Mouse (Mus musculus) stomach, postnatal 0 days (tissue): ENCODE measurements around the gene Mical2. TPM values are rescaled to one million over a fixed set of nuclear protein-coding genes. Genes with fewer than 3 reads are reported as not detected.
A peak's percentile ranks its signal among the peaks of the same experiment; 100 is the strongest.

ENCODE experiments used
- ATAC-seq: fragments of 200-750 bp; cut with Nextera tagmentation; 2 replicates; pipeline ENCODE4 v1.8.0; 2017; ENCODE audit not compliant: low FRiP score, low TSS enrichment
- DNase-seq: peaks from one replicate; pipeline ENCODE4 v3.0.0-alpha.2; 2016; ENCODE audit warnings: low spot score
- H3K27ac ChIP-seq: fragments of 300-500 bp; sonication (generic); replicated peaks from 2 replicates; pipeline ENCODE4 v1.5.1; 2014; ENCODE audit warnings: mild to moderate bottlenecking, control low read depth
- H3K27me3 ChIP-seq: fragments of 300-500 bp; sonication (generic); 2 replicates; pipeline ENCODE4 v1.6.1; 2014; ENCODE audit warnings: low read length; ENCODE audit not compliant: control insufficient read depth, insufficient read depth
- H3K36me3 ChIP-seq: fragments of 300-500 bp; sonication (generic); 2 replicates; pipeline ENCODE4 v1.6.1; 2014; ENCODE audit warnings: low read length, mixed read lengths; ENCODE audit not compliant: control insufficient read depth, insufficient read depth
- H3K4me1 ChIP-seq: fragments of 300-500 bp; sonication (generic); replicated peaks from 2 replicates; pipeline ENCODE4 v1.6.1; 2014; ENCODE audit warnings: antibody characterized with exemption; ENCODE audit not compliant: control insufficient read depth, insufficient read depth
- H3K4me2 ChIP-seq: fragments of 300-500 bp; sonication (generic); replicated peaks from 2 replicates; pipeline ENCODE4 v1.6.1; 2014; ENCODE audit warnings: low read depth, mild to moderate bottlenecking, control low read depth, moderate library complexity
- H3K4me3 ChIP-seq: fragments of 300-500 bp; sonication (generic); 2 replicates; pipeline ENCODE4 v1.5.1; 2014; ENCODE audit warnings: low read depth, low read length, control low read depth
- H3K9ac ChIP-seq: fragments of 300-500 bp; sonication (generic); 2 replicates; pipeline ENCODE4 v1.6.1; 2014; ENCODE audit warnings: mild to moderate bottlenecking, low read length, control low read depth, mixed read lengths
- H3K9me3 ChIP-seq: fragments of 300-500 bp; sonication (generic); 2 replicates; pipeline ENCODE4 v1.6.1; 2016; ENCODE audit warnings: low read length; ENCODE audit not compliant: control insufficient read depth
- CTCF ChIP-seq: IDR thresholded peaks from 2 replicates; pipeline ENCODE4 v1.5.1; 2016; ENCODE audit warnings: antibody characterized with exemption, low read depth, mild to moderate bottlenecking, moderate library complexity
- EP300 ChIP-seq: optimal IDR thresholded peaks from 2 replicates; pipeline ENCODE3; 2016; ENCODE audit warnings: antibody characterized with exemption
- WGBS: fragments of 180-500 bp; shearing (Covaris S2); extraction: QIAGEN DNeasy Blood & Tissue Kit; methylation state at CpG from one replicate; pipeline ENCODE4 v1.1.7; 2014; 5-methylcytosine and 5-hydroxymethylcytosine counted together
- polyA plus RNA-seq: library from polyadenylated mRNA; unstranded; fragments of >200 nt; fragmentation: Nextera tagmentation; extraction: Ambion mirVana; gene quantifications from 2 replicates; pipeline ENCODE4 v1.2.1, GENCODE M21; 2015

Gene Mical2
- polyA plus RNA-seq, 1 experiment from 2014 or later = 8.4 TPM

DNA sequence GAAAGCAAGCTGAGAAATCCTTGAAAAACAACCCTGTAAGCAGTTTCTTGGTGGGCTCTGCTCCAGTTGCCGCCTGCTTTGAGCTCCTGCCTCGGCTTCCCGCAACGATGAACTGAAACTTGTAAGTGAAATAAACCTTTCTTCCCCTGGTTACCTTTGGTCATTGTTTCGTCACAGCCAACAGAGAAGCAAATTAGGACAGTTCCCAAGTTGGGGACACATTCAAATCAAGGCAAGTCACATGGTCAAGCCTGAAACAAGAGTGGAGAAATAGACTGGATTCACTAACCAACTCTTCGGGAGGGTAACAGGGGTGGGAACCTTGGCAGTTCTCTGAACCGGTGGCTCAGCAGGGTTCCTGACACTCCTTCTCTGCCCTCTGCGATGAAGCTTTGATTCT, 28.2 kb upstream of the Mical2 start:
- 71% methylated on average over 8 of the region's 8 CpGs for WGBS
- DNase-seq (no peak), ATAC-seq (no peak)
- Histone ChIP-seq H3K36me3 (no peaks in the 10 kb centered on the region), H3K4me1 (0 out of 2 replicates have a peak, but pooled peaks cover 1% of the 10 kb centered on the region), H3K9me3 (no peaks in the 10 kb centered on the region), H3K4me3 (no peak overlapping the region), H3K27ac (no peak overlapping the region), H3K27me3 (no peaks in the 10 kb centered on the region), H3K9ac (no peak overlapping the region), H3K4me2 (no peak overlapping the region)
- TF ChIP-seq EP300 (no peak), CTCF (no peak)

DNA sequence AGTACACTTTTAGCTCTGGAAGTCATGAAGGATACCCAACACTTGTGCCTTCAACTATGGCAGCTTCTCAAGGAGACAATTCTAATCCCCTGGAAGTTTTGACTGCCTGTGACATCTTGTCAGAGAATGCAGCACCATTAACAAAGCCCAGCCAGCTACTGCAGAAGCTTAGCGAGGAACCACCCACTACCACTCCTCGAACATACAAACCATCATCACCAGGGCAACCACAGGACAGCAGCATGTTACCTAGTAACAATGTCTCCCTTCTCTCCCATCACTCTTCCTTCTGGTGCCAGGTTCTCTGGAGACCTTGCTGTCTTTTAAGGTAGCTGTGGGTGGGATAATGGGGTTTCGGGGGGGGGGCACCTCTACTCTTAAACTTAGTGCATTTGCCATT, 26.3 kb upstream of the Mical2 start:
- Histone ChIP-seq H3K27me3 (no peaks in the 10 kb centered on the region), H3K4me3 (no peak overlapping the region), H3K4me2 (no peak overlapping the region), H3K9ac (no peak overlapping the region), H3K9me3 (no peaks in the 10 kb centered on the region), H3K27ac (no peak overlapping the region), H3K36me3 (no peaks in the 10 kb centered on the region), H3K4me1 (peaks cover 6% of the 10 kb centered on the region)
- TF ChIP-seq EP300 = no peak
- TF ChIP-seq CTCF = no peak
- DNase-seq (no peak), ATAC-seq (no peak)
- WGBS = 60% methylated on average over 3 of the region's 3 CpGs

DNA sequence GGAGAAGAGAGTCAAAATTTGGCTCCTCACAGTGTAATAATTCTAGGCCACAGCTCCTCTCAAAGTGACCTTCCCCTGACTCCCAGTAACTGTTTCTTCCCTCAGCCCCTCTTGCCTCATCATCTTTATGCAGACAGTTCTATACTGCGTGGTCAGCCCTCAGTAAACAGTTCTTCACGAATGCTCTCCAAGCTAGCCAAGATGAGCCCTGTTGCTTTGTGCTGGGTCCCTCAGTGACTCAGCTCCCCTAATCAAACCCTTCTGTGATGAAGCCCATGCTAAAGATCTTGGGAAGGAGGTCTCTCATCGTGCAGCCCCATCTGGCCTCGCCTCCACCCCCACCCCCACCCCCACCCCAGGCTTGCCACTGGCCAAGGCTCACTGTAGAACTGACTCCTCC, 24.9 kb upstream of the Mical2 start:
- WGBS = 44% methylated on average over 4 of the region's 4 CpGs
- ATAC-seq (no peak), DNase-seq (no peak)

DNA sequence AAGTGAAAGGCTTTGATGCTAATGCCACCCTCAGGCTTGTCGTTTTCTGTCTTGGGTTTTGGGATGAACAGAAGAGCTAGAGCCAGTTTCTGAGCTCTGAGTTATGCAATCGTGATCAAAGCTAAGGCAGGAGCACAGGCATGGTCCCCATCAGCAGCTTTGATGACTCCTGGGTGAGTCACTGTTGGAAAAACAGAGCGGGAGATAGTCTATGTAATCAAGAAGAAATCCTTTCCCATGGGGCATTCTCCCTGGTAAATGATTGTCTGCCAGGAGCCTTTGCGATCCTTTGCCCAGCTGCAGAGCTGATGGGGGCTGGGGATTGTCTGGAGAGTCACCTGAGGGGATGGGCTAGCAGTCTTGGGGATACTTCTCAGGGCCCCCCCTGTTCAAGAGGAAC, 23.5 kb upstream of the Mical2 start:
- Histone ChIP-seq H3K4me3 (no peak overlapping the region), H3K27ac (peak overlapping the region; percentile 18; the same call in 1 of the 2 replicates), H3K9ac (no peak overlapping the region), H3K36me3 (no peaks in the 10 kb centered on the region), H3K9me3 (no peaks in the 10 kb centered on the region), H3K4me1 (peaks cover 6% of the 10 kb centered on the region), H3K4me2 (no peak overlapping the region), H3K27me3 (no peaks in the 10 kb centered on the region)
- WGBS = 25% methylated on average over 4 of the region's 4 CpGs
- DNase-seq = peak; percentile 45
- TF ChIP-seq EP300 (no peak), CTCF (no peak)
- ATAC-seq = peak; percentile 63

More for the DNA sequence above, 24.9 kb upstream of the Mical2 start:
- no peaks in the 10 kb centered on the region for H3K9me3 ChIP-seq
- peaks cover 6% of the 10 kb centered on the region for H3K4me1 ChIP-seq
- no peak overlapping the region for H3K4me3 ChIP-seq
- no peaks in the 10 kb centered on the region for H3K27me3 ChIP-seq
- H3K9ac ChIP-seq = no peak overlapping the region
- no peaks in the 10 kb centered on the region for H3K36me3 ChIP-seq
- H3K4me2 ChIP-seq = no peak overlapping the region
- no peak overlapping the region for H3K27ac ChIP-seq
- TF ChIP-seq CTCF (no peak), EP300 (no peak)

DNA sequence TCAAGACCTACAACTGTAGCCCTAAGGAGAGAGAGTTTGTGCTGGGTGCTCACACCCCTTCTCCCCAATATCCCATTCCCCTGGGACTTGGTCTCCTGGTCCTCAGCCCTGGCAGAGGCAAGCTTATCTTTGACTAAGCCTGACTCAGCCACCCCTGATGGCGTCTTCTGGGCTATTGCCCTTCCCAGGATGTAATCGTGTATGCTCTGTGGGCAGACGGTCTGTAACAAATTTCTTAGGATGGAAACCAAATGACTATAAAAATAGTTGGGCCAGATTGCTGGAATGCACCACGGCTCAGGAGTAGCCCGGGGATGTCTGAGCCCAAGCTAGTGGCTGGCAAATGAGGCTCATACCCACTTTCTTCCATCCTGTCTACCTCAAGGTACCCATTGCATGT, 22.8 kb upstream of the Mical2 start:
- Histone ChIP-seq H3K4me2 (no peak overlapping the region), H3K9me3 (no peaks in the 10 kb centered on the region), H3K9ac (0 out of 2 replicates have a peak overlapping the region, but pooled peaks have one; percentile 23), H3K4me1 (peaks cover 6% of the 10 kb centered on the region), H3K36me3 (no peaks in the 10 kb centered on the region), H3K27ac (no peak overlapping the region), H3K27me3 (no peaks in the 10 kb centered on the region), H3K4me3 (no peak overlapping the region)
- DNase-seq (no peak), ATAC-seq (no peak)
- no peak for TF ChIP-seq CTCF
- no peak for TF ChIP-seq EP300
- WGBS = 70% methylated on average over 5 of the region's 5 CpGs

DNA sequence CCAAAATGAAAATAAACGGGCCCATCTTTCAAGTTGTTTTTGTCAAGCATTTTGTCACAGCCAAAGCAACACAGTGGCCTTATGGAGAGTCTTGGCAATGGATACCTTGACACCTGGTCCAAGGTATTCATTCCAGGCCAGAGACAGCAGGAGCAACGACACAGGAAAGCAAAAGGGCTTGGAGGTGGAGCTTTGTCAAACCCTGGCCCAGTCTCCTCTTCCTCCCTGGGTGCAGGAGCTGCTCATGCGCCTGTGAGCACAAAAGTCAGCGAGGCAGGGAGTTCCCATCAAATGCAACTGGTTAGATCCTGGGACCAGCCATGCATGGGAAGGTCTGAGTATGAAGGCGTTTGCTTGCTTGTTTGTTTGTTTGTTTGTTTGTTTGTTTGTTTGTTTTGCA, 21.7 kb upstream of the Mical2 start:
- Histone ChIP-seq H3K4me1 (peaks cover 6% of the 10 kb centered on the region), H3K4me3 (no peak overlapping the region), H3K9me3 (no peaks in the 10 kb centered on the region), H3K36me3 (no peaks in the 10 kb centered on the region), H3K9ac (no peak overlapping the region), H3K4me2 (no peak overlapping the region), H3K27me3 (no peaks in the 10 kb centered on the region), H3K27ac (peak overlapping the region; percentile 92)
- no peak for TF ChIP-seq CTCF
- TF ChIP-seq EP300 = no peak
- no peak for ATAC-seq
- 56% methylated on average over 5 of the region's 5 CpGs for WGBS
- DNase-seq = no peak
